7 mouse cellular contexts compared by ENCODE assay signal in genomic region chr15:79686046-79686869, GRCm38 (mm10). TPM values are rescaled to one million over a fixed set of nuclear protein-coding genes. Genes with fewer than 3 reads are reported as not detected.
DNase-seq lines count a peak whose midpoint lies in the region; ATAC-seq and TF ChIP-seq lines count a peak whose summit lies in the region.

No protein-coding gene starts in this region.

- no peak for ATAC-seq in lung, embryonic 16.5 days (ENCODE audit: low read depth)
- no peak for ATAC-seq in limb, embryonic 11.5 days (ENCODE audit: insufficient number of reproducible peaks, low FRiP score, low TSS enrichment, low read depth)

- TF ChIP-seq CTCF in embryonic fibroblast, embryonic 13.5 days (IDR thresholded peaks at IDR 0.05; ENCODE audit: borderline replicate concordance, insufficient read depth, low read length) = no peak
- no peak for TF ChIP-seq CTCF in olfactory bulb, adult 2 months (IDR thresholded peaks at IDR 0.05; ENCODE audit: insufficient read depth, low read depth, low read length)

- WGBS in lung, embryonic 16.5 days = 4% methylated on average over 15 of the region's 15 CpGs
- WGBS in limb, embryonic 11.5 days = 22% methylated on average over 15 of the region's 15 CpGs
- WGBS in olfactory bulb, adult 2 months = 4% methylated on average over 15 of the region's 15 CpGs

- no peak for TF ChIP-seq POLR2A in embryonic fibroblast, embryonic 13.5 days (IDR thresholded peaks at IDR 0.05; ENCODE audit: low read depth, low read length)
- TF ChIP-seq POLR2A in olfactory bulb, adult 2 months (IDR thresholded peaks at IDR 0.05; ENCODE audit: insufficient read depth, low read depth, low read length) = no peak

- H3K9me3 ChIP-seq in lung, embryonic 16.5 days (ENCODE audit: control insufficient read depth, low read length) = no peaks in the 10 kb centered on the region
- no peaks in the 10 kb centered on the region for H3K9me3 ChIP-seq in limb, embryonic 11.5 days (ENCODE audit: control insufficient read depth, low read length)

- H3K27me3 ChIP-seq in lung, embryonic 16.5 days (ENCODE audit: control insufficient read depth, insufficient read depth, low read depth, low read length) = no peaks in the 10 kb centered on the region
- no peaks in the 10 kb centered on the region for H3K27me3 ChIP-seq in limb, embryonic 11.5 days (ENCODE audit: control insufficient read depth, insufficient read depth, low read length)

- H3K4me3 ChIP-seq in lung, embryonic 16.5 days (ENCODE audit: low read length) = peak overlapping the region; percentile 80
- peak overlapping the region; percentile 73 for H3K4me3 ChIP-seq in embryonic fibroblast, embryonic 13.5 days (ENCODE audit: insufficient read depth, low read length)
- peak overlapping the region; percentile 88 for H3K4me3 ChIP-seq in limb, embryonic 11.5 days (ENCODE audit: low read depth, low read length)
- H3K4me3 ChIP-seq in olfactory bulb, adult 2 months (ENCODE audit: insufficient read depth, low read depth, low read length) = peak overlapping the region; percentile 80

- peak overlapping the region; percentile 55 for H3K4me2 ChIP-seq in lung, embryonic 16.5 days (ENCODE audit: low read depth, low read length)
- H3K4me2 ChIP-seq in limb, embryonic 11.5 days (ENCODE audit: low read depth, severe bottlenecking) = peak overlapping the region; percentile 70

- no peak for DNase-seq in lung, postnatal 10 days
- DNase-seq in limb, embryonic 11.5 days (ENCODE audit: low spot score) = no peak
- DNase-seq in left cerebral cortex, adult 9 months (ENCODE audit: low spot score in 2 of 2) = no peak
- no peak for DNase-seq in spleen, adult 12 weeks (ENCODE audit: low spot score)

- H3K36me3 ChIP-seq in lung, embryonic 16.5 days (ENCODE audit: control insufficient read depth, insufficient read depth, low read length) = no peaks in the 10 kb centered on the region
- H3K36me3 ChIP-seq in limb, embryonic 11.5 days (ENCODE audit: control insufficient read depth, insufficient read depth, low read length) = no peaks in the 10 kb centered on the region

- peaks cover 33% of the 10 kb centered on the region for H3K4me1 ChIP-seq in lung, embryonic 16.5 days (replicated peaks; ENCODE audit: control insufficient read depth, insufficient read depth, low read length)
- H3K4me1 ChIP-seq in embryonic fibroblast, embryonic 13.5 days (ENCODE audit: control insufficient read depth, insufficient read depth, low read length) = peaks cover 6% of the 10 kb centered on the region
- H3K4me1 ChIP-seq in limb, embryonic 11.5 days (ENCODE audit: control insufficient read depth, insufficient read depth, low read length) = peaks cover 28% of the 10 kb centered on the region
- peaks cover 16% of the 10 kb centered on the region for H3K4me1 ChIP-seq in olfactory bulb, adult 2 months (ENCODE audit: control insufficient read depth, insufficient read depth, low read length)

- peak overlapping the region; percentile 90 for H3K9ac ChIP-seq in lung, embryonic 16.5 days (ENCODE audit: low read length)
- peak overlapping the region; percentile 43 for H3K9ac ChIP-seq in limb, embryonic 11.5 days (ENCODE audit: low read length)

- H3K27ac ChIP-seq in lung, embryonic 16.5 days (ENCODE audit: low read length) = no peak overlapping the region
- no peak overlapping the region for H3K27ac ChIP-seq in embryonic fibroblast, embryonic 13.5 days (ENCODE audit: insufficient read depth, low read length)
- no peak overlapping the region for H3K27ac ChIP-seq in limb, embryonic 11.5 days (replicated peaks; ENCODE audit: low read depth, low read length)
- no peak overlapping the region for H3K27ac ChIP-seq in olfactory bulb, adult 2 months (ENCODE audit: insufficient read depth, low read depth, low read length)

RNA-seq across cellular contexts. Expression of gene Josd1, which starts 1.5 kb away (rescaled TPM):
- polyA plus RNA-seq in lung, embryonic 16.5 days (2015; fragmentation: Nextera tagmentation; extraction: Ambion mirVana) = 15.8 and 16.1 TPM in 2 replicates
- polyA plus RNA-seq in embryonic fibroblast, embryonic 13.5 days (2011; ENCODE audit: insufficient read length, low read depth, missing spikeins) = 28.4 and 32.0 TPM in 2 replicates
- 17.3 and 19.5 TPM in 2 replicates for polyA plus RNA-seq in limb, embryonic 11.5 days (2014; fragmentation: Nextera tagmentation; extraction: Ambion mirVana)
- not detected in 2 replicates for polyA plus RNA-seq in olfactory bulb, adult 2 months (2012; ENCODE audit: insufficient read depth, insufficient read length, low replicate concordance, missing spikeins)

RNA-seq across cellular contexts. Expression of gene Gtpbp1, which starts 4.4 kb away (rescaled TPM):
- polyA plus RNA-seq in lung, embryonic 16.5 days (2015; fragmentation: Nextera tagmentation; extraction: Ambion mirVana) = 30.1 and 30.4 TPM in 2 replicates
- 18.6 and 25.3 TPM in 2 replicates for polyA plus RNA-seq in embryonic fibroblast, embryonic 13.5 days (2011; ENCODE audit: insufficient read length, low read depth, missing spikeins)
- polyA plus RNA-seq in limb, embryonic 11.5 days (2014; fragmentation: Nextera tagmentation; extraction: Ambion mirVana) = 38.7 and 39.1 TPM in 2 replicates
- not detected in 2 replicates for polyA plus RNA-seq in olfactory bulb, adult 2 months (2012; ENCODE audit: insufficient read depth, insufficient read length, low replicate concordance, missing spikeins)

RNA-seq across cellular contexts. Expression of gene Tomm22, which starts 15.6 kb away (rescaled TPM):
- polyA plus RNA-seq in lung, embryonic 16.5 days (2015; fragmentation: Nextera tagmentation; extraction: Ambion mirVana) = 225 and 239 TPM in 2 replicates
- polyA plus RNA-seq in embryonic fibroblast, embryonic 13.5 days (2011; ENCODE audit: insufficient read length, low read depth, missing spikeins) = 131 and 148 TPM in 2 replicates
- 271 and 277 TPM in 2 replicates for polyA plus RNA-seq in limb, embryonic 11.5 days (2014; fragmentation: Nextera tagmentation; extraction: Ambion mirVana)
- not detected in 2 replicates for polyA plus RNA-seq in olfactory bulb, adult 2 months (2012; ENCODE audit: insufficient read depth, insufficient read length, low replicate concordance, missing spikeins)

RNA-seq across cellular contexts. Expression of gene Cby1, which starts 27.3 kb away (rescaled TPM):
- polyA plus RNA-seq in lung, embryonic 16.5 days (2015; fragmentation: Nextera tagmentation; extraction: Ambion mirVana) = 72.4 and 73.0 TPM in 2 replicates
- polyA plus RNA-seq in embryonic fibroblast, embryonic 13.5 days (2011; ENCODE audit: insufficient read length, low read depth, missing spikeins) = 16.2 and 19.9 TPM in 2 replicates
- 60.2 and 64.1 TPM in 2 replicates for polyA plus RNA-seq in limb, embryonic 11.5 days (2014; fragmentation: Nextera tagmentation; extraction: Ambion mirVana)
- not detected in 2 replicates for polyA plus RNA-seq in olfactory bulb, adult 2 months (2012; ENCODE audit: insufficient read depth, insufficient read length, low replicate concordance, missing spikeins)

RNA-seq across cellular contexts. Expression of gene Fam227a, which starts 27.5 kb away (rescaled TPM):
- polyA plus RNA-seq in lung, embryonic 16.5 days (2015; fragmentation: Nextera tagmentation; extraction: Ambion mirVana) = 1.4 and 1.8 TPM in 2 replicates
- polyA plus RNA-seq in embryonic fibroblast, embryonic 13.5 days (2011; ENCODE audit: insufficient read length, low read depth, missing spikeins) = 1.3 and 2.2 TPM in 2 replicates
- 2.0 and 3.1 TPM in 2 replicates for polyA plus RNA-seq in limb, embryonic 11.5 days (2014; fragmentation: Nextera tagmentation; extraction: Ambion mirVana)
- polyA plus RNA-seq in olfactory bulb, adult 2 months (2012; ENCODE audit: insufficient read depth, insufficient read length, low replicate concordance, missing spikeins) = not detected in 2 replicates

Comparison
In these comparisons a context has a peak if more than half of its experiments do, and no peak if none do; other contexts are left out.
1. RNA of gene Josd1, which starts 1.5 kb away (polyA plus RNA-seq): 28.4 to 32.0 TPM in embryonic fibroblast, embryonic 13.5 days, 17.3 to 19.5 TPM in limb, embryonic 11.5 days and 15.8 to 16.1 TPM in lung, embryonic 16.5 days; not detected in olfactory bulb, adult 2 months; every median in the first group is over 10 times any median in the second.
2. Peak in every context shown above with its lines, with median percentiles within 50 percentile points of each other: H3K4me3 ChIP-seq.